Mouse (Mus musculus) forebrain, embryonic 11.5 days (tissue): ENCODE measurements around the gene Gja3. TPM values are rescaled to one million over a fixed set of nuclear protein-coding genes. Genes with fewer than 3 reads are reported as not detected.
A peak's percentile ranks its signal among the peaks of the same experiment; 100 is the strongest.
"Not testable (repeated sequence)": the region's sequence is repeated elsewhere in the genome, so short reads cannot be mapped to it uniquely, and the experiment has no call there.

Source experiments
- ATAC-seq: fragments of 200-750 bp; cut with Nextera tagmentation; replicated peaks from 2 replicates; pipeline ENCODE4 v1.8.0; 2017; ENCODE audit warnings: moderate TSS enrichment; ENCODE audit not compliant: low FRiP score
- DNase-seq: peaks from one replicate; pipeline ENCODE4 v3.0.0-alpha.2; 2017; ENCODE audit warnings: low spot score
- H3K27ac ChIP-seq: fragments of 300-500 bp; sonication (generic); 2 replicates; pipeline ENCODE4 v1.5.1; 2014; ENCODE audit warnings: low read depth, low read length
- H3K27me3 ChIP-seq: fragments of 300-500 bp; sonication (generic); 2 replicates; pipeline ENCODE4 v1.6.1; 2014; ENCODE audit warnings: mild to moderate bottlenecking, low read length, mixed read lengths; ENCODE audit not compliant: control insufficient read depth, insufficient read depth
- H3K36me3 ChIP-seq: fragments of 300-500 bp; sonication (generic); 2 replicates; pipeline ENCODE4 v1.6.1; 2014; ENCODE audit warnings: mild to moderate bottlenecking, low read length, moderate library complexity, mixed read lengths; ENCODE audit not compliant: control insufficient read depth, insufficient read depth
- H3K4me1 ChIP-seq: fragments of 300-500 bp; sonication (generic); replicated peaks from 2 replicates; pipeline ENCODE4 v1.6.1; 2014; ENCODE audit warnings: low read length, mixed read lengths; ENCODE audit not compliant: control insufficient read depth, insufficient read depth
- H3K4me2 ChIP-seq: fragments of 300-500 bp; sonication (generic); 2 replicates; pipeline ENCODE4 v1.6.1; 2014; ENCODE audit warnings: low read depth, mild to moderate bottlenecking, low read length, moderate library complexity, mixed read lengths; ENCODE audit not compliant: severe bottlenecking
- H3K4me3 ChIP-seq: fragments of 300-500 bp; sonication (generic); 2 replicates; pipeline ENCODE4 v1.5.1; 2014; ENCODE audit warnings: low read depth, low read length
- H3K9ac ChIP-seq: fragments of 300-500 bp; sonication (generic); 2 replicates; pipeline ENCODE4 v1.6.1; 2014; ENCODE audit warnings: low read length
- H3K9me3 ChIP-seq: fragments of 300-500 bp; sonication (generic); 2 replicates; pipeline ENCODE4 v1.6.1; 2016; ENCODE audit warnings: low read length, mixed read lengths; ENCODE audit not compliant: control insufficient read depth
- WGBS: fragments of 180-500 bp; shearing (Covaris S2); extraction: QIAGEN DNeasy Blood & Tissue Kit; methylation state at CpG from one replicate; pipeline ENCODE4 v1.1.7; 2014; 5-methylcytosine and 5-hydroxymethylcytosine counted together
- polyA plus RNA-seq: library from polyadenylated mRNA; unstranded; fragments of >200 nt; fragmentation: Nextera tagmentation; extraction: Ambion mirVana; gene quantifications from 2 replicates; pipeline ENCODE4 v1.2.1, GENCODE M21; 2014

Gene Gja3
- polyA plus RNA-seq, 1 experiment from 2014 or later: 0.08 TPM

DNA sequence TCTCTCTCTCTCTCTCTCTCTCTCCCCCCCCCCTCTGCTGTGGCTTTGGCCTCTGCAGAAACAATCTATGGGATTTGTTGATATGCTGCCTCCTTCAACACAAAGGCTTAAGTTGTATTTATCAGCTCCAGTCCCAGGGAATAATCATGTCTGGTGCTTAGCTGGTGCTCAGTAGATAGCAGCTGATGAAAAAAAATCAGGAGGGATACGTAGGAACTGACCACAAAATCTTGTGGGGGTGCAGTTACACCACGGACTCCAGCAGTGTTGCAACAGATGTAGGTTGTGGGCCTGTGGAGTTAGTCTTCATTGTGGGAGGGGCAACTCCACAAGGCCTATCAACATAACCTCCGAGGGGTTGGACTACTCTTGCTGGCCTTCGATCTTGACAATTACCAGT is 38.0 kb upstream of the Gja3 start:
- ATAC-seq: no peak
- H3K27me3 ChIP-seq: no peaks in the 10 kb centered on the region; the same call in 1 of the 2 replicates
- DNase-seq: no peak
- no peaks in the 10 kb centered on the region for H3K36me3 ChIP-seq
- H3K4me2 ChIP-seq: no peak overlapping the region
- H3K4me3 ChIP-seq: no peak overlapping the region
- WGBS: 89% methylated on average over 4 of the region's 4 CpGs
- H3K9me3 ChIP-seq: no peaks in the 10 kb centered on the region
- no peak overlapping the region for H3K27ac ChIP-seq
- H3K9ac ChIP-seq: no peak overlapping the region
- 0 out of 2 replicates have a peak, but pooled peaks cover 1% of the 10 kb centered on the region for H3K4me1 ChIP-seq

DNA sequence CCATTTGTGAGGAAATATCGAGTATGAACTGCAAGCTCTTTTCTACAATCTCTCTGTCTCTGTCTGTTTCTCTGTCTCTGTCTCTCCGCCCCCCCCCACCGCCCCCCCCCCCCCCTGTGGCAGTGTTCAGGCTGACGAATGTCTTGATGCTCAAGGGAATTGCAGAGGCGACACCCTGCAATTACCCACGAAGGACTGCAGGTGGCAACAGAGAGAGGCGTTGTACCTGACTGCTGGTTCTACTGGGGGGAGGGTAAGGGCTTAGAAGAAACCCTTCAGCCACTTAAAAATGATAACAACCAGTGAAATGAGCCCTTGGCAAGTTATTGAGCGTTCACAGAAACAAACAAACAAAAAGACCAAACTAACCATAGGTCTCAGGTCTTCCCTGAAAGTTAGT is 35.1 kb upstream of the Gja3 start:
- no peak overlapping the region for H3K4me3 ChIP-seq
- H3K27ac ChIP-seq: no peak overlapping the region
- no peak overlapping the region for H3K9ac ChIP-seq
- no peak overlapping the region for H3K4me2 ChIP-seq
- no peaks in the 10 kb centered on the region for H3K27me3 ChIP-seq
- no peaks in the 10 kb centered on the region for H3K9me3 ChIP-seq
- ATAC-seq (no peak), DNase-seq (peak; percentile 70)
- no peaks in the 10 kb centered on the region for H3K4me1 ChIP-seq
- WGBS: 12% methylated on average over 8 of the region's 8 CpGs
- H3K36me3 ChIP-seq: no peaks in the 10 kb centered on the region

DNA sequence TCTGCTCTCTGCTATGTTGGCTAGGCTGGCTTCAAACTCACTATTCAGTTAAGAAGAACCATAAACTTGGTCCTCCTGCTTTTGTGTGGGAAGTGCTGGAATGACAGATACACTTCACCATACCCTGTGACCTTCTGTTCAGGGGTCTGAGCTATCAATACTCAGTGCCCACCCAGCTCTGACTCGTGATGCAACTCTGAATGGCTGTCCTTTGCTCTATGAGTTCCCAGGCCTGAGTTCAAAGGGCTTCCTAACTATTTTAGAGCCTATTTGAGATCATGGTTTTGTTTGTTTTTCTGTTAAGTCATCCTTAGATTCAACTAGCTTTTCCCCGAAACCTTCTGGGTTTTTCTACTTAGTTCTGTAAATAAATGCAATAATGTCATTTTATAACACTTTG is 32.1 kb upstream of the Gja3 start:
- Histone ChIP-seq H3K9ac (no peak overlapping the region), H3K4me2 (no peak overlapping the region), H3K9me3 (no peaks in the 10 kb centered on the region), H3K4me3 (no peak overlapping the region), H3K4me1 (no peaks in the 10 kb centered on the region), H3K36me3 (no peaks in the 10 kb centered on the region), H3K27me3 (no peaks in the 10 kb centered on the region), H3K27ac (no peak overlapping the region)
- WGBS: 68% methylated on average over 2 of the region's 2 CpGs
- no peak for DNase-seq
- no peak for ATAC-seq

DNA sequence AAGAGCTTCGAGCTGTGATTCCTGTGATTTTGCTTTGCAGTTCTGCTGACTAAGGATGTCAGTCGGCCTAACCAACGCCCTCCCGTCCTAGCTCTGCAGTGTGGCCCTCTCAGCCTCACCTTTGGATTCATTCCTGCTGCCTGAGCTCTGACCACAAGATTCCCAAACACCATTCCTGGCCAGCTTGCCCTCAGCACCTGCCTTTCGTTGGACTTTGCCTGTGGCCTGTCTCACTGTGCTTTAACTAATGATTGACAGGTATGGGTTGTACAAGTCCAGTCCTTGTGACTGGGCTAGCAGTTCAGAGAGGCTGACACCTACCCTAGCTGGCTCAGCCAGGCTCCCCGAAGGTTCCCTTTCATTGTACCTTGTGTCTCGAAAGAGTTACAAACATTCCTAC is 31.2 kb upstream of the Gja3 start:
- no peak overlapping the region for H3K9ac ChIP-seq
- no peaks in the 10 kb centered on the region for H3K4me1 ChIP-seq
- H3K9me3 ChIP-seq: no peaks in the 10 kb centered on the region
- no peak for DNase-seq
- H3K27me3 ChIP-seq: no peaks in the 10 kb centered on the region
- no peak overlapping the region for H3K27ac ChIP-seq
- H3K36me3 ChIP-seq: no peaks in the 10 kb centered on the region
- WGBS: 88% methylated on average over 7 of the region's 7 CpGs
- no peak for ATAC-seq
- H3K4me2 ChIP-seq: no peak overlapping the region
- no peak overlapping the region for H3K4me3 ChIP-seq

DNA sequence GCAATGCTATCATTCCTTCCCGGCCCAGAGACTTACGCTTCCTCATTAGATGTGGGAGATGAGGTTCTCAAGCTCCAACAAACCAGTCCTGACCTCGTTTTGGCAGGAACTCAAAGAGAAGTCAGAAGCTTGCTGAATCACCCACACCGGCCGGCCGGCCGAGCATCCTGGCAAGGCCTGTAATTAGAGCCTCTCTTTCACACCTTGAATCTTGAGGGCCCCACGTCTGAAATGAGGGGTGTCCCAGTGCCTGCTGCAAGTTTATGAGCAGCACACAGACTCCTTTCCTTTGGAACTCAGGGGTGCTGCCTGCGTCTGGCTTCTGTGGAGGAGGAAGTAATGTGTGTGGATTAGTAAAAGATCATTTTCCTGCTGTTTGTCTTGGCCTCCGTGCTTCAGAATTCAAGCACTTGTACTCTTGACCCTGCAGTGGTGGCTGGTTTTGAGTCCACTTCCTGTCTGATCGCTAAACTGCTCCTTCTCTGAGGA is 26.3 kb upstream of the Gja3 start:
- no peak for DNase-seq
- Histone ChIP-seq H3K4me2 (no peak overlapping the region), H3K27ac (no peak overlapping the region), H3K4me3 (no peak overlapping the region), H3K27me3 (no peaks in the 10 kb centered on the region), H3K36me3 (no peaks in the 10 kb centered on the region), H3K9me3 (no peaks in the 10 kb centered on the region), H3K4me1 (no peaks in the 10 kb centered on the region), H3K9ac (no peak overlapping the region)
- 74% methylated on average over 11 of the region's 11 CpGs for WGBS
- no peak for ATAC-seq

DNA sequence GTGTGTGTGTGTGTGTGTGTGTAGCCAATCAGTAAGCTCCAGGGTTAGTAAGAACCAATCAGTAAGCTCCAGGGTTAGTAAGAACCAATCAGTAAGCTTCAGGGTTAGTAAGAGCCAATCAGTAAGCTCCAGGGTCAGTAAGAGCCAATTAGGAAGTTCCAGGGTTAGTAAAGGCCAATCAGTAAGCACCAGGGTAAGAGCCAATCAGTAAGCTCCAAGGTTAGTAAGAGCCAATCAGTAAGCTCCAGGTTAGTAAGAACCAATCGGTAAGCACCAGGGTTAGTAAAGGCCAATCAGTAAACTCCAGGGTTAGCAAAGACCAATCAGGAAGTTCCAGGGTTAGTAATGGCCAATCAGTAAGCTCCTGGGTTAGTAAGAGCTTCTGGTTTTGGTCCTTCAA is 25.0 kb upstream of the Gja3 start:
- no peaks in the 10 kb centered on the region for H3K9me3 ChIP-seq
- H3K9ac ChIP-seq: no peak overlapping the region
- H3K36me3 ChIP-seq: no peaks in the 10 kb centered on the region
- no peak overlapping the region for H3K4me3 ChIP-seq
- no peak for ATAC-seq
- H3K4me1 ChIP-seq: no peaks in the 10 kb centered on the region
- H3K27ac ChIP-seq: no peak overlapping the region
- 93% methylated on average over 1 of the region's 1 CpGs for WGBS
- DNase-seq: no peak
- H3K4me2 ChIP-seq: no peak overlapping the region
- no peaks in the 10 kb centered on the region for H3K27me3 ChIP-seq

DNA sequence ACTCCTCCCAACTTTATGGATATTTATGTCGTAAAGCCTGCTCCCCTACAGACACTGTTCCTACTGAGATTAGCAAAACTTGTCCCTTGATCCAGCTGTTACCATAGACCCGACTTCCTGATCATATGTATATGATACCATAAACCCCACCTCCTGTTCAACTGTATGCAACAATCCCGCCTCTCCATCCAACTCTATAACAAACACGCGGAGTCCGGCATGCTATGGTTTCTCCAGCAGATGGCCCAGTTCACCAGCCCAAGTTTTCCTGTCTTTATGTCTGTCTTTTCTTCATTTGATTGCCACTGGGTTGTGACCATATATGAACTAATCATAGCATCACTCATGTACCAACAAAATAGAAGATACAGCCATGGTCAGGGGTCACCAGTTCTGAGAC is 17.6 kb upstream of the Gja3 start:
- no peak for ATAC-seq
- Histone ChIP-seq H3K4me2 (no peak overlapping the region), H3K4me1 (no peaks in the 10 kb centered on the region), H3K27ac (no peak overlapping the region), H3K9me3 (no peaks in the 10 kb centered on the region), H3K36me3 (no peaks in the 10 kb centered on the region), H3K9ac (no peak overlapping the region), H3K27me3 (no peaks in the 10 kb centered on the region), H3K4me3 (no peak overlapping the region)
- DNase-seq: no peak
- WGBS: 85% methylated on average over 6 of the region's 6 CpGs

DNA sequence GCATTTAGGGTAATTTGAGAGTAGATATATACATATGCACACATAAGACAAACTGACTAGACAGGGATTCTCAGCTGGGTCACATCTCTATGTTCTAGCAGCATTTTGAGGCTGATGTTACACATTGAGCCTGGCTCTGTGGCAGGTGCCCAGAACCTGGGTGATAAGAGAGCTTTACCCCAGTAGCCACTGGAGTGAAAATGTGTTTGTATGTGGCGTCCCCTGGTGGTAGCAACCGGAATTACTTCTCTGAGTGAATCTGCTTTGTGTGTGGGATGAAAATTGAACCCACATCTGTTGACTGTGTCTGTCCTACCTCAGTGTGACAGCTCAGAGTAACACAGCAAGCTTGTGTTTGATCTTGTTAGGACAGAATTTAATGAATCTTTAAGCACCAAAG is 12.0 kb upstream of the Gja3 start:
- H3K9ac ChIP-seq, H3K27me3 ChIP-seq, H3K4me3 ChIP-seq, H3K4me2 ChIP-seq, H3K9me3 ChIP-seq, H3K27ac ChIP-seq, ATAC-seq, H3K4me1 ChIP-seq, H3K36me3 ChIP-seq: not testable (repeated sequence)
- DNase-seq: peak; percentile 79
- 0% methylated on average over 2 of the region's 2 CpGs for WGBS

DNA sequence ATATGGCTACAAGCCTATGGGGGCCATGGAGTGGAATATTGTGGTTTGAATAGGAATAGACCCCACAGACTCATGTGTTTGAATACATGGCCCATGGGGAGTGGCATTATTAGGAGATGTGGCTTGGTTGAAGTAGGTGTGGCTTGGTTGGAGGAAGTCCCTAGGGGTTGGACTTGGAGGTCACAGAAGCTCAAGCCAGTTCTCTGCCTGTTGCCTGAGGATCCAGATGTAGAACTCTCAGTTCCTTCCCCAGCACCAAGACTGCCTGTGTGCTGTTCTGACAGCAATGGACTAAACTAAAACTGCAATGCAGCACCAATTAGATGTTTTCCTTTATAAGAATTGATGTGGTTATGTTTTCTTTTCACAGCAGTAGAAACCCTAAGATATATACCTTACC is 8.2 kb upstream of the Gja3 start:
- Histone ChIP-seq H3K27ac (no peak overlapping the region), H3K4me3 (no peak overlapping the region), H3K9ac (no peak overlapping the region), H3K36me3 (no peaks in the 10 kb centered on the region), H3K27me3 (no peaks in the 10 kb centered on the region), H3K4me1 (no peaks in the 10 kb centered on the region), H3K9me3 (no peaks in the 10 kb centered on the region), H3K4me2 (no peak overlapping the region)
- ATAC-seq (no peak), DNase-seq (no peak)
